8 mouse cellular contexts compared by ENCODE assay signal in the genomic region with DNA sequence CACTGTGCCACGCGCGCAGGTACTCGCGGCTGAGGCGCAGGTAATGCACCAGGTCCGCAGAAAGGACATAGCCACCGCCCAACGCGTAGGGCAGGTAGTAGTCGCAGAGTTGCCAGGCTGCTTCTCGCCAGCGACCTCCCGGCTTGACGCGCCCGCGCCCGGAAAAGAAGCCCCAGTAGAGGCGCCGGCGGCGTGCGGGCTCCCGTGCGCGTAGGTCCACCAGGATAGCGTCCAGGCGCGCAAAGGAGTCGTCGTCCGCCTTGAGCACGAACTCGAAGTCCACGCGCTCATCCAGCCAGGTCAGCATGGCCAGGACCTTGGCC. TPM values are rescaled to one million over a fixed set of nuclear protein-coding genes. Genes with fewer than 3 reads are reported as not detected.
DNase-seq lines count a peak whose midpoint lies in the region; ATAC-seq and TF ChIP-seq lines count a peak whose summit lies in the region.

No protein-coding gene starts in this region.

- WGBS in heart, embryonic 12.5 days: 24% methylated on average over 37 of the region's 37 CpGs
- 30% methylated on average over 37 of the region's 37 CpGs for WGBS in forebrain, embryonic 14.5 days
- WGBS in liver, embryonic 15.5 days (ENCODE audit: insufficient replicate concordance): 18% methylated on average over 37 of the region's 37 CpGs

- no peak for DNase-seq in heart, adult 9 months (ENCODE audit: low spot score in 2 of 2)
- DNase-seq in forebrain, embryonic 14.5 days (ENCODE audit: low spot score): peak; percentile 1
- DNase-seq in natural killer cell, adult 2 months (ENCODE audit: low spot score in 2 of 2): no peak
- DNase-seq in cerebellum, postnatal 4 days (ENCODE audit: low spot score in 2 of 2): no peak
- DNase-seq in thymus, postnatal 14 days: no peak

- H3K9me3 ChIP-seq in heart, embryonic 12.5 days (replicated peaks): no peaks in the 10 kb centered on the region
- H3K9me3 ChIP-seq in E14TG2a.4 (ENCODE audit: low read length): no peaks in the 10 kb centered on the region
- no peaks in the 10 kb centered on the region for H3K9me3 ChIP-seq in forebrain, embryonic 14.5 days (replicated peaks; ENCODE audit: control insufficient read depth, low read length)
- no peaks in the 10 kb centered on the region for H3K9me3 ChIP-seq in liver, embryonic 15.5 days (replicated peaks)

- no peaks in the 10 kb centered on the region for H3K27me3 ChIP-seq in heart, embryonic 12.5 days (replicated peaks)
- no peaks in the 10 kb centered on the region for H3K27me3 ChIP-seq in E14TG2a.4 (ENCODE audit: insufficient read depth, low read length)
- H3K27me3 ChIP-seq in forebrain, embryonic 14.5 days (replicated peaks; ENCODE audit: control insufficient read depth, insufficient read depth, low read length): no peaks in the 10 kb centered on the region
- no peaks in the 10 kb centered on the region for H3K27me3 ChIP-seq in liver, embryonic 15.5 days

- no peak for ATAC-seq in heart, embryonic 12.5 days (ENCODE audit: insufficient number of reproducible peaks, low FRiP score)
- no peak; the same call in none of the 2 replicates for ATAC-seq in forebrain, embryonic 14.5 days
- ATAC-seq in liver, embryonic 15.5 days (ENCODE audit: insufficient read depth): no peak

- peaks cover 28% of the 10 kb centered on the region for H3K4me1 ChIP-seq in heart, embryonic 12.5 days (replicated peaks)
- H3K4me1 ChIP-seq in E14TG2a.4 (replicated peaks; ENCODE audit: low read depth, low read length): peaks cover 54% of the 10 kb centered on the region
- peaks cover 25% of the 10 kb centered on the region for H3K4me1 ChIP-seq in forebrain, embryonic 14.5 days (ENCODE audit: control insufficient read depth, insufficient read depth, low read length)
- peaks cover 70% of the 10 kb centered on the region for H3K4me1 ChIP-seq in liver, embryonic 15.5 days (replicated peaks)

- TF ChIP-seq CTCF in E14TG2a.4 (conservative IDR thresholded peaks at IDR 0.05; ENCODE audit: low read length): no peak

- peak overlapping the region; percentile 82 for H3K4me3 ChIP-seq in heart, embryonic 12.5 days
- H3K4me3 ChIP-seq in E14TG2a.4 (replicated peaks; ENCODE audit: low read length): peak overlapping the region; percentile 97
- H3K4me3 ChIP-seq in forebrain, embryonic 14.5 days (ENCODE audit: low read depth, low read length): peak overlapping the region; percentile 86
- peak overlapping the region; percentile 98 for H3K4me3 ChIP-seq in liver, embryonic 15.5 days (replicated peaks)

- H3K9ac ChIP-seq in heart, embryonic 12.5 days: peak overlapping the region; percentile 83
- H3K9ac ChIP-seq in forebrain, embryonic 14.5 days (ENCODE audit: low read length): peak overlapping the region; percentile 74
- H3K9ac ChIP-seq in liver, embryonic 15.5 days: peak overlapping the region; percentile 82

- H3K36me3 ChIP-seq in heart, embryonic 12.5 days: peaks cover 21% of the 10 kb centered on the region
- peaks cover 48% of the 10 kb centered on the region for H3K36me3 ChIP-seq in E14TG2a.4 (ENCODE audit: insufficient read depth, low read length)
- H3K36me3 ChIP-seq in forebrain, embryonic 14.5 days (ENCODE audit: control insufficient read depth, insufficient read depth, low read length): peaks cover 12% of the 10 kb centered on the region
- H3K36me3 ChIP-seq in liver, embryonic 15.5 days (replicated peaks): peaks cover 10% of the 10 kb centered on the region

- H3K27ac ChIP-seq in heart, embryonic 12.5 days (ENCODE audit: poor library complexity, severe bottlenecking): peak overlapping the region; percentile 91
- H3K27ac ChIP-seq in forebrain, embryonic 14.5 days (ENCODE audit: low read depth, low read length): peak overlapping the region; percentile 95
- H3K27ac ChIP-seq in liver, embryonic 15.5 days (replicated peaks): peak overlapping the region; percentile 99

- peak overlapping the region; percentile 97 for H3K4me2 ChIP-seq in heart, embryonic 12.5 days
- peak overlapping the region; percentile 99 for H3K4me2 ChIP-seq in forebrain, embryonic 14.5 days (ENCODE audit: low read length)
- peak overlapping the region; percentile 100 for H3K4me2 ChIP-seq in liver, embryonic 15.5 days

RNA-seq across cellular contexts. Expression of a gene that starts 0.6 kb away (rescaled TPM):
- polyA plus RNA-seq in heart, embryonic 12.5 days (2016; fragmentation: Nextera tagmentation; extraction: Ambion mirVana): 10.3 and 11.0 TPM in 2 replicates
- polyA plus RNA-seq in forebrain, embryonic 14.5 days (2014; fragmentation: Nextera tagmentation; extraction: Ambion mirVana): 27.6 and 29.6 TPM in 2 replicates
- polyA plus RNA-seq in liver, embryonic 15.5 days (2015; fragmentation: Nextera tagmentation; extraction: Ambion mirVana): 4.4 and 4.6 TPM in 2 replicates

RNA-seq across cellular contexts. Expression of a gene that starts 0.8 kb away (rescaled TPM):
- polyA plus RNA-seq in heart, embryonic 12.5 days (2016; fragmentation: Nextera tagmentation; extraction: Ambion mirVana): 138 and 140 TPM in 2 replicates
- polyA plus RNA-seq in forebrain, embryonic 14.5 days (2014; fragmentation: Nextera tagmentation; extraction: Ambion mirVana): 124 and 127 TPM in 2 replicates
- polyA plus RNA-seq in liver, embryonic 15.5 days (2015; fragmentation: Nextera tagmentation; extraction: Ambion mirVana): 77.0 and 81.4 TPM in 2 replicates

RNA-seq across cellular contexts. Expression of a gene that starts 21.8 kb away (rescaled TPM):
- 0.37 TPM in 1 of 2 replicates, not detected in the other for polyA plus RNA-seq in heart, embryonic 12.5 days (2016; fragmentation: Nextera tagmentation; extraction: Ambion mirVana)
- polyA plus RNA-seq in forebrain, embryonic 14.5 days (2014; fragmentation: Nextera tagmentation; extraction: Ambion mirVana): 0.43 and 0.60 TPM in 2 replicates
- 0.23 and 0.51 TPM in 2 replicates for polyA plus RNA-seq in liver, embryonic 15.5 days (2015; fragmentation: Nextera tagmentation; extraction: Ambion mirVana)

RNA-seq across cellular contexts. Expression of a gene that starts 29.8 kb away (rescaled TPM):
- 21.1 and 23.8 TPM in 2 replicates for polyA plus RNA-seq in heart, embryonic 12.5 days (2016; fragmentation: Nextera tagmentation; extraction: Ambion mirVana)
- 8.0 and 11.3 TPM in 2 replicates for polyA plus RNA-seq in forebrain, embryonic 14.5 days (2014; fragmentation: Nextera tagmentation; extraction: Ambion mirVana)
- polyA plus RNA-seq in liver, embryonic 15.5 days (2015; fragmentation: Nextera tagmentation; extraction: Ambion mirVana): 76.3 and 81.9 TPM in 2 replicates

RNA-seq across cellular contexts. Expression of a gene that starts 34.1 kb away (rescaled TPM):
- 1.9 and 2.1 TPM in 2 replicates for polyA plus RNA-seq in heart, embryonic 12.5 days (2016; fragmentation: Nextera tagmentation; extraction: Ambion mirVana)
- polyA plus RNA-seq in forebrain, embryonic 14.5 days (2014; fragmentation: Nextera tagmentation; extraction: Ambion mirVana): 0.40 and 0.53 TPM in 2 replicates
- 0.66 and 0.73 TPM in 2 replicates for polyA plus RNA-seq in liver, embryonic 15.5 days (2015; fragmentation: Nextera tagmentation; extraction: Ambion mirVana)
